Mouse (Mus musculus) stomach, postnatal 0 days (tissue): Measurements from ENCODE around the gene Kif6.

Source experiments
- CTCF ChIP-seq: IDR thresholded peaks from 2 replicates; pipeline ENCODE4 v1.5.1; 2016; ENCODE audit warnings: antibody characterized with exemption, low read depth, mild to moderate bottlenecking, moderate library complexity
- EP300 ChIP-seq: optimal IDR thresholded peaks from 2 replicates; pipeline ENCODE3; 2016; ENCODE audit warnings: antibody characterized with exemption

GRCm38 (mm10) chr17:49736364-49736763 lies 121.4 kb downstream of the Kif6 start:
- TF ChIP-seq CTCF (peak; percentile 36), EP300 (no peak)
